Mouse (Mus musculus) MEL (cell line): ENCODE results near the gene Cyp26c1. TPM values are rescaled to one million over a fixed set of nuclear protein-coding genes. Genes with fewer than 3 reads are reported as not detected.

Source experiments
- DNase-seq: peaks from one replicate; pipeline ENCODE4 v3.0.0; 2011; ENCODE audit warnings: low read depth, low spot score
- H3K27ac ChIP-seq: 2 replicates; pipeline ENCODE4 v1.5.1; 2012; ENCODE audit warnings: low read depth, mild to moderate bottlenecking, control low read depth, low read length, moderate library complexity; ENCODE audit not compliant: control insufficient read depth
- H3K27me3 ChIP-seq, 2 experiments: fragments of 150-350 bp in 1 of 2; sonication (generic) in 1 of 2; 2 replicates each; pipeline ENCODE4 v1.6.1; 2012; ENCODE audit warnings: low read length in 2 of 2, mild to moderate bottlenecking in 2 of 2, improper control_type of control experiment in 1 of 2, moderate library complexity in 1 of 2; ENCODE audit not compliant: insufficient read depth in 2 of 2, control insufficient read depth in 1 of 2
- H3K36me3 ChIP-seq, 2 experiments: 2 replicates each; pipeline ENCODE4 v1.6.1; 2012 to 2014; ENCODE audit warnings: low read length in 2 of 2, improper control_type of control experiment in 1 of 2, inconsistent platforms in 1 of 2, mild to moderate bottlenecking in 1 of 2; ENCODE audit not compliant: insufficient read depth in 2 of 2, control insufficient read depth in 1 of 2
- H3K4me1 ChIP-seq, 2 experiments: fragments of 150-350 bp in 1 of 2; sonication (generic) in 1 of 2; 2 replicates each; pipeline ENCODE4 v1.6.1; 2012; ENCODE audit warnings: low read length in 2 of 2, improper control_type of control experiment in 1 of 2, mild to moderate bottlenecking in 1 of 2; ENCODE audit not compliant: insufficient read depth in 2 of 2, control insufficient read depth in 1 of 2
- H3K4me3 ChIP-seq, 2 experiments: fragments of 150-350 bp in 1 of 2; sonication (generic) in 1 of 2; 2 replicates each; pipeline ENCODE4 v1.5.1; 2012; ENCODE audit warnings: low read depth in 2 of 2, low read length in 2 of 2, mild to moderate bottlenecking in 2 of 2, moderate library complexity in 2 of 2, control low read depth in 1 of 2, improper control_type of control experiment in 1 of 2; ENCODE audit not compliant: control insufficient read depth in 1 of 2, insufficient read depth in 1 of 2
- H3K79me2 ChIP-seq: 2 replicates; pipeline ENCODE4 v1.6.1; 2012; ENCODE audit warnings: mild to moderate bottlenecking, low read length, moderate library complexity; ENCODE audit not compliant: control insufficient read depth, poor library complexity, insufficient read depth
- H3K9ac ChIP-seq: 2 replicates; pipeline ENCODE4 v1.6.1; 2012; ENCODE audit warnings: low read depth, mild to moderate bottlenecking, control low read depth, low read length, moderate library complexity; ENCODE audit not compliant: control insufficient read depth, poor library complexity, severe bottlenecking
- H3K9me3 ChIP-seq: fragments of 150-350 bp; sonication (generic); replicated peaks from 2 replicates; pipeline ENCODE4 v1.6.1; 2012; ENCODE audit warnings: mild to moderate bottlenecking, low read length, improper control_type of control experiment, moderate library complexity; ENCODE audit not compliant: insufficient read depth
- CHD2 ChIP-seq: IDR thresholded peaks from 2 replicates; pipeline ENCODE4 v1.6.1; 2011; ENCODE audit warnings: low read length, improper control_type of control experiment
- CTCF ChIP-seq, 3 experiments: IDR thresholded peaks in 2 of 3; conservative IDR thresholded peaks in 1 of 3; 2 replicates each; pipeline ENCODE4 v1.5.1; 2011 to 2012; ENCODE audit warnings: low read length in 3 of 3, low read depth in 2 of 3, mild to moderate bottlenecking in 2 of 3, improper control_type of control experiment in 1 of 3, inconsistent platforms in 1 of 3, mixed read lengths in 1 of 3, moderate library complexity in 1 of 3; ENCODE audit not compliant: control insufficient read depth in 1 of 3, insufficient read depth in 1 of 3, poor library complexity in 1 of 3, severe bottlenecking in 1 of 3
- E2F4 ChIP-seq: IDR thresholded peaks from 2 replicates; pipeline ENCODE4 v1.6.1; 2011; ENCODE audit warnings: low read depth, low read length, improper control_type of control experiment, borderline replicate concordance
- ELF1 ChIP-seq: IDR thresholded peaks from 2 replicates; pipeline ENCODE4 v1.6.1; 2014; ENCODE audit warnings: low read depth, mild to moderate bottlenecking, inconsistent platforms, low read length, improper control_type of control experiment, moderate library complexity
- GABPA ChIP-seq: IDR thresholded peaks from 2 replicates; pipeline ENCODE4 v1.6.1; 2012; ENCODE audit warnings: low read depth, mild to moderate bottlenecking, inconsistent platforms, low read length, improper control_type of control experiment, moderate library complexity
- HCFC1 ChIP-seq: IDR thresholded peaks from 2 replicates; pipeline ENCODE4 v1.6.1; 2012; ENCODE audit warnings: low read depth, mild to moderate bottlenecking, inconsistent platforms, low read length, improper control_type of control experiment, moderate library complexity
- KAT2A ChIP-seq: conservative IDR thresholded peaks from 2 replicates; pipeline ENCODE4 v1.6.1; 2012; ENCODE audit warnings: low read depth, low read length, improper control_type of control experiment, inconsistent platforms
- MAFK ChIP-seq: IDR thresholded peaks from 2 replicates; pipeline ENCODE4 v1.6.1; 2011; ENCODE audit warnings: low read depth, mild to moderate bottlenecking, low read length, improper control_type of control experiment, borderline replicate concordance
- MAX ChIP-seq: IDR thresholded peaks from 2 replicates; pipeline ENCODE4 v1.6.1; 2011; ENCODE audit warnings: low read length, improper control_type of control experiment
- MXI1 ChIP-seq: IDR thresholded peaks from 2 replicates; pipeline ENCODE4 v1.6.1; 2011; ENCODE audit warnings: mild to moderate bottlenecking, low read depth, low read length, improper control_type of control experiment
- MYB ChIP-seq: IDR thresholded peaks from 2 replicates; pipeline ENCODE4 v1.6.1; 2011; ENCODE audit warnings: mild to moderate bottlenecking, low read depth, low read length, improper control_type of control experiment
- MYC ChIP-seq: IDR thresholded peaks from 2 replicates; pipeline ENCODE4 v1.6.1; 2011; ENCODE audit warnings: low read depth, mild to moderate bottlenecking, low read length, improper control_type of control experiment, moderate library complexity
- NRF1 ChIP-seq: IDR thresholded peaks from 2 replicates; pipeline ENCODE4 v1.6.1; 2014; ENCODE audit warnings: low read depth, mild to moderate bottlenecking, inconsistent platforms, low read length, improper control_type of control experiment, moderate library complexity; ENCODE audit not compliant: poor library complexity, insufficient read depth, severe bottlenecking
- POLR2A ChIP-seq, 2 experiments: IDR thresholded peaks; 2 replicates each; pipeline ENCODE4 v1.6.1; 2011 to 2012; ENCODE audit warnings: low read length in 2 of 2, mild to moderate bottlenecking in 2 of 2, control low read depth in 1 of 2, improper control_type of control experiment in 1 of 2, low read depth in 1 of 2, moderate library complexity in 1 of 2; ENCODE audit not compliant: control insufficient read depth in 1 of 2, insufficient read depth in 1 of 2, poor library complexity in 1 of 2
- POLR2AphosphoS2 ChIP-seq: IDR thresholded peaks from 2 replicates; pipeline ENCODE4 v1.6.1; 2011; ENCODE audit warnings: low read length, improper control_type of control experiment
- POLR2AphosphoS5 ChIP-seq: IDR thresholded peaks from 2 replicates; pipeline ENCODE4 v1.6.1; 2012; ENCODE audit warnings: low read depth, borderline replicate concordance, mild to moderate bottlenecking, inconsistent platforms, low read length, moderate library complexity, mixed read lengths
- TAL1 ChIP-seq: IDR thresholded peaks from 2 replicates; pipeline ENCODE4 v1.6.1; 2012; ENCODE audit warnings: mild to moderate bottlenecking, inconsistent platforms, low read length, moderate library complexity, mixed read lengths
- USF2 ChIP-seq, 2 experiments: IDR thresholded peaks; 2 replicates each; pipeline ENCODE4 v1.6.1; 2011 to 2012; ENCODE audit warnings: improper control_type of control experiment in 2 of 2, low read length in 2 of 2, borderline replicate concordance in 1 of 2, inconsistent platforms in 1 of 2, low read depth in 1 of 2, mild to moderate bottlenecking in 1 of 2; ENCODE audit not compliant: insufficient read depth in 1 of 2
- ZMIZ1 ChIP-seq: IDR thresholded peaks from 2 replicates; pipeline ENCODE4 v1.6.1; 2012; ENCODE audit warnings: low read depth, mild to moderate bottlenecking, inconsistent platforms, low read length, improper control_type of control experiment, moderate library complexity
- polyA plus RNA-seq, 2 experiments: library from polyadenylated mRNA; stranded (reverse) in 1 of 2; unstranded in 1 of 2; fragments of >175 nt in 1 of 2; fragments of >200 nt in 1 of 2; gene quantifications; 2 replicates each; pipeline versions ENCODE4 v1.2.1 to v1.2.4; 2012; ENCODE audit warnings: low replicate concordance in 2 of 2, low read depth in 1 of 2; ENCODE audit not compliant: insufficient read length in 2 of 2, insufficient read depth in 1 of 2, missing spikeins in 1 of 2
- total RNA-seq: library from RNA; depleted of rRNA; stranded (reverse); fragments of 300-350 nt; gene quantifications from 2 replicates; pipeline ENCODE4 v1.2.3, GENCODE M21; 2012

Gene Cyp26c1
- total and polyA plus RNA-seq, 3 experiments = 0.08 TPM; not detected in 2

- Histone ChIP-seq H3K4me1 (no peaks in the 10 kb centered on the region), H3K27me3 (no peaks in the 10 kb centered on the region), H3K9me3 (no peaks in the 10 kb centered on the region)
- DNase-seq = no peak
- TF ChIP-seq KAT2A (no peak), E2F4 (no peak), GABPA (no peak), ELF1 (no peak), POLR2A (IDR thresholded peaks at IDR 0.05; ENCODE audit: control insufficient read depth in 1 of 2, insufficient read depth in 1 of 2, low read depth in 1 of 2, low read length in 2 of 2, poor library complexity in 1 of 2) (no peak), HCFC1 (no peak), MYC (no peak), USF2 (IDR thresholded peaks at IDR 0.05; ENCODE audit: borderline replicate concordance in 1 of 2, insufficient read depth in 1 of 2, low read depth in 1 of 2, low read length in 2 of 2) (no peak), MYB (no peak), POLR2AphosphoS5 (no peak)
- TF ChIP-seq, all 39 proteins: peak for 0
- H3K9ac ChIP-seq = no peak overlapping the region
- no peaks in the 10 kb centered on the region for H3K79me2 ChIP-seq
- no peak overlapping the region for H3K27ac ChIP-seq
- H3K4me3 ChIP-seq = no peak overlapping the region
- H3K36me3 ChIP-seq = no peaks in the 10 kb centered on the region
Measured at GRCm38 (mm10) chr19:37689478-37689877, 4.1 kb downstream of the Cyp26c1 start.

- H3K9ac ChIP-seq = no peak overlapping the region
- no peaks in the 10 kb centered on the region for H3K79me2 ChIP-seq
- DNase-seq = no peak
- no peaks in the 10 kb centered on the region for H3K36me3 ChIP-seq
- TF ChIP-seq POLR2AphosphoS2 = no peak
- TF ChIP-seq NRF1 = no peak
- no peak for TF ChIP-seq MAX
- no peak for TF ChIP-seq CHD2
- TF ChIP-seq GABPA = no peak
- no peak for TF ChIP-seq ZMIZ1
- no peak for TF ChIP-seq MXI1
- no peak for TF ChIP-seq TAL1
- no peak for TF ChIP-seq MAFK
- TF ChIP-seq CTCF (IDR thresholded peaks at IDR 0.05 in 2 of 3, conservative IDR thresholded peaks at IDR 0.05 in 1 of 3; ENCODE audit: control insufficient read depth in 1 of 3, insufficient read depth in 1 of 3, low read depth in 2 of 3, low read length in 3 of 3, poor library complexity in 1 of 3, severe bottlenecking in 1 of 3) = no peak
- TF ChIP-seq KAT2A = no peak
- TF ChIP-seq, all 39 proteins: peak for 0
- Histone ChIP-seq H3K27me3 (no peaks in the 10 kb centered on the region), H3K9me3 (no peaks in the 10 kb centered on the region), H3K4me1 (no peaks in the 10 kb centered on the region), H3K4me3 (no peak overlapping the region), H3K27ac (no peak overlapping the region)
Measured at GRCm38 (mm10) chr19:37690716-37691115, 5.3 kb downstream of the Cyp26c1 start.
